Mouse (Mus musculus) kidney, adult 2 months (tissue): ENCODE data around the gene Il33.

Source experiments
- CTCF ChIP-seq: fragments of 200-500 bp; conservative IDR thresholded peaks from 2 replicates; pipeline ENCODE4 v1.5.1; 2011; ENCODE audit warnings: low read depth, mild to moderate bottlenecking, control low read depth, low read length, moderate library complexity, mixed read lengths; ENCODE audit not compliant: insufficient read depth, insufficient read length
- POLR2A ChIP-seq: fragments of 200-500 bp; IDR thresholded peaks from one replicate; pipeline ENCODE4 v1.6.1; 2011; ENCODE audit warnings: low read depth, low read length, control low read depth

DNA sequence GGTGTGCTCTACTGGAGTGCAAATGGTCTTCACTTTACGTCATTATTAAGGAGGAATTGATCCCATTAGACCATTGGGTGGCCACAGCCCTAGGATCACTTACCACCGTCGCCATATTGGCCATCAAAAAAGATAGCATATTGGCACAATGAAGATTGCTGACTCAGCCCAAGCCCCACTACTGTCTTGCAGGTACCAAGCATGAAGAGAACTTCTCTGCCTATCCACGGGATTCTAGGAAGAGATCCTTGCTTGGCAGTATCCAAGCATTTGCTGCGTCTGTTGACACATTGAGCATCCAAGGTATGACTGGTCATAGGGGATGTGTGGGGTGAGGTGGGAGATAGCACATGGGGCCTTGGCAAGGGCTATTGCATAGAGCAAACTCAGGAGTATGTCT lies 27.6 kb downstream of the Il33 start:
- no peak for TF ChIP-seq CTCF
- no peak for TF ChIP-seq POLR2A
